Mouse (Mus musculus) bone marrow, adult 2 months (tissue): ENCODE data around the gene Prkca.

Source experiments
- CTCF ChIP-seq: fragments of 200-500 bp; IDR thresholded peaks from 2 replicates; pipeline ENCODE4 v1.5.1; 2011; ENCODE audit warnings: low read length, control low read depth; ENCODE audit not compliant: control insufficient read depth, insufficient read depth
- POLR2A ChIP-seq: fragments of 200-500 bp; IDR thresholded peaks from 2 replicates; pipeline ENCODE4 v1.6.1; 2011; ENCODE audit warnings: low read depth, mild to moderate bottlenecking, control low read depth, low read length, borderline replicate concordance; ENCODE audit not compliant: control insufficient read depth

GRCm38 (mm10) chr11:108385666-108386024 lies 41.9 kb upstream of the Prkca start:
- TF ChIP-seq POLR2A (no peak), CTCF (no peak)
